ENCODE assay signal across 23 mouse cellular contexts in the genomic region with DNA sequence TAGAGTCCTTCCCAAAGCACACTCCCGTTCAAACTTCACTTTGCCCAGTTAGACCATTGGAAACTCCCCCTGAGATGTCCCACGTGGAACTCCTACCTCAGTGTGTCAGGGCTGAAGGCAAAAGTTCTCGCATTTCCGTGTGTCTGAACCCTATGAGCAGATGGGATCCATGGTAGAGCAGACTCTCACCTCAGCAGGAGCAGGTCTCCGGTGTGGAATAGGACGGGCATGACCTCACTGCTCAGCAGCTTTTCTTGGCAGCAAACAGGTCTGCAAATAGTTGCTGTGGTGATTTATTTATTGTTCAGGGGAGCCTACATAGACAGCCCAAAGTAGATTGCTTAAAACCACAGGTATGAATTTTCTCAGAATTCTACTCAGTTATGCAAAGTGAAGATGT. TPM values are rescaled to one million over a fixed set of nuclear protein-coding genes. Genes with fewer than 3 reads are reported as not detected.
DNase-seq lines count a peak whose midpoint lies in the region; TF ChIP-seq lines count a peak whose summit lies in the region.
"Had no signal": no experiment of that assay in that cellular context is flagged by ENCODE, and none has a peak within 500 bp of the region (broad histone marks: within the 10 kb centered on the region; RNA-seq: fewer than 3 reads in every experiment).

No protein-coding gene starts in this region.

- no peak for TF ChIP-seq POLR2A in lung, adult 2 months (IDR thresholded peaks at IDR 0.05; ENCODE audit: borderline replicate concordance, extremely low read depth, low read depth, low read length)

- WGBS in lung, adult 2 months, result 83% methylated on average over 6 of the region's 6 CpGs

- DNase-seq in heart, adult 11 months, result peak; percentile 25
- no peak for DNase-seq in heart, postnatal 36 days
- peak; percentile 13 for DNase-seq in cerebellum, adult 11 months
- DNase-seq in cerebellum, adult 9-10 months, result peak; percentile 47
- DNase-seq in cerebellum, postnatal 36 days, result peak; percentile 53 to 58
- no peak for DNase-seq in spleen, postnatal 36 days (ENCODE audit: low spot score in 2 of 2)
- no peak for DNase-seq in lung, adult 2 months
- DNase-seq: adrenal gland, adult 2 months; gastrocnemius, postnatal 25 days; heart, adult 18-20 months; heart, postnatal 4 days; kidney, adult 11 months; kidney, postnatal 36 days; lung, postnatal 36 days; right cerebral cortex, postnatal 4 days; thymus, postnatal 4 days had no signal

- no peak for TF ChIP-seq CTCF in lung, adult 2 months (IDR thresholded peaks at IDR 0.05; ENCODE audit: insufficient read depth, low read length)

- H3K4me3 ChIP-seq in lung, adult 2 months (replicated peaks; ENCODE audit: extremely low read depth, low read depth, low read length), result no peak overlapping the region
- H3K4me3 ChIP-seq: embryonic facial prominence, embryonic 15.5 days; hindbrain, embryonic 13.5 days; layer of hippocampus, adult 2 months; left cerebral cortex, adult 2 months; limb, embryonic 13.5 days; midbrain, embryonic 12.5 days; neural tube, embryonic 13.5 days had no signal

- intact Hi-C loops in heart, postnatal 36 days (cut with DNase I), result no loop called here

- H3K4me1 ChIP-seq in lung, adult 2 months (ENCODE audit: control insufficient read depth, insufficient read depth, low read length), result no peaks in the 10 kb centered on the region
- H3K4me1 ChIP-seq: hindbrain, embryonic 13.5 days; midbrain, embryonic 12.5 days; neural tube, embryonic 13.5 days had no signal

RNA-seq across cellular contexts. Expression of gene Aff3, which starts 25.7 kb away (rescaled TPM):
- 1 to 10 TPM; 2.1 to 2.6 TPM for total RNA-seq in heart, postnatal 36 days (2021)
- 16.9 and 19.3 TPM in 2 replicates for polyA plus RNA-seq in lung, adult 2 months (2012; rRNA removed)

Comparison
In these comparisons a context has a peak if more than half of its experiments do, and no peak if none do; other contexts are left out.
1. DNase-seq: peak in heart, adult 11 months (single experiment), cerebellum, adult 11 months (single experiment), cerebellum, adult 9-10 months (single experiment) and cerebellum, postnatal 36 days (2 of 2); none in heart, postnatal 36 days (0 of 2), spleen, postnatal 36 days (0 of 2) and lung, adult 2 months (single experiment).